Mouse (Mus musculus): ENCODE data around the gene Epha1.

GRCm38 (mm10) chr6:42398998-42399397 lies 25.9 kb upstream of the Epha1 start:
- TF ChIP-seq CTCF (IDR thresholded peaks at IDR 0.05; ENCODE audit: borderline replicate concordance, insufficient read depth, low read length) (no peak), POLR2A (IDR thresholded peaks at IDR 0.05; ENCODE audit: low read depth, low read length) (no peak)
